Mouse (Mus musculus) ovary, postnatal 10 days (tissue): ENCODE measurements around the gene E2f3.

Experiments used
- DNase-seq: peaks from one replicate; pipeline ENCODE4 v3.0.0; 2022; ENCODE audit warnings: low spot score

Gene E2f3

DNA sequence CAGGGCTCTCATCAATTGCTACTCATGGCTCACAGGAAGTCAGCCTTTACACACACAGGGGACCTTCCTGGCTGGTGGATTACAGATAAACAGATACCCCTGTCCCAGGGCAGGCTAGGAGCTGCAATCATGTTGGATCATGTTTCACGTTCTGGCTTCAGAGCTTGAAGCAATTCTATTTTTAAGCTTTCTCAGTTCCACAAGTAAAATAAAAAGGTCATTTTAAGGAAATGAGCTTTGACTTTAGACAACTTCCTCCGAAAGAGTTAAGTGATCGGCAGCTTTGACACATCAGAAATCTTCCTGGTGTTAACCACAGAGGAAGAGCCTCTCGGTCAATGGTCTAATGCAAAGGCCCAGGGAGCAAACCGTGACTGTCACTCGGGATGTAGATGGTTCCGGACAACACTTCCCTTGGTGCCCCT, 6.7 kb downstream of the E2f3 start:
- no peak for DNase-seq

DNA sequence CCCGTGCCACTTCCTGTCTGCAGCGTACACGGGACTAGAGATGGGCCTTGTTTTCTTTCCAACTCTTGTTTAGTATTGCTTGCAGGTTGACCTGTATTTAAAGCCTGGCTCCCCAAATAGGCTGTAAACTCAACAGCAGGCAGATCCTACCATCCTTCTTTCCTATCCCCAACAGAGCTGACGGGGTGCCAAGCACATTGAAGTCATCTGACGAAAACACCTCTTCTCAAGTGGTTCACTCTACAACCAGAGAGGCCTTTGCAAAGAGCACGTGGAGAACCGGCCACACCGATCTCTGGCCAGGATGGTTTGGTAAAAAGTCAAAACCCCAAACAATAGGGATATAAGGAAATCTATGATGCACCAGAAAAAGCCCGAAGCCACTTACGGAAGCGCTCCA, 8.5 kb downstream of the E2f3 start:
- DNase-seq, result no peak

GRCm38 (mm10) chr13:29974066-29974465, 11.8 kb downstream of the E2f3 start:
- no peak for DNase-seq

GRCm38 (mm10) chr13:29973610-29974009, 12.3 kb downstream of the E2f3 start:
- no peak for DNase-seq

DNA sequence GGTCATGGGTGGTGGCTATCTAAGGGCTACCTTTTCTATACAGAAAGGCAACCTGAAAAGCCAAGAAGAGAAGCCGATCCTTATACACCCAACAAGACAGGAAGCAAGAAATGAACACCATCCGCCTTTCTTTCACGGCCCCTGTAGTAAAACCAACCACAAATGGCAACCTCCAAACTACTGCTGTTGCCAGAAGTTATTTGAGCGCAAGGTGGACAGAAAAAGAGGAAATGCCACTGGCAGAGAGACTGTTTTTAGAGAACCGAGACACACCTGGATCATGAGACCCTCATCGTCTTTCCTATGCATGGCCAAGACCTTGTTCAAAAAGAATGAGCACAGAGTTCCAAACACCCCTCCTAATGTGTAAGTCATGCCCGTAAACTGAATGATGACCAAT, 15.5 kb downstream of the E2f3 start:
- DNase-seq, result no peak

DNA sequence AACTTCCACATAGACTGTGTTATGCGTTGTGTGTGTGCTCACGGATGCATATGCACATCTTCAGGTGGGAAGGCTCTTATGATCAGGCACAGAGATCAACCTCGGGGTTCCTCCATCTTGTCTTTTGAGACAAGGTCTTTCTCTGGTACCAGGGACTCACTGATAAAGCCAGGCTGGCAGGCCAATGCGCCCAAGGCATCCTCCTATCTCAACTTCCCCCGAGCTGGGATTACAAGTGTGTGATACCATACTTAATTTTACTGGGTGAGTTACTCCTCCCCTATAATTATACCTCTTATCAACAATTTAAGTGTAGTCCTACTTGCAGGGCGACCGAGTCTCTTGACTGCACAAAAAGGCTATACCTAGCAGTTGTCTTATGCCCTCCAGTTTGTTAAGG, 17.2 kb downstream of the E2f3 start:
- no peak for DNase-seq

DNA sequence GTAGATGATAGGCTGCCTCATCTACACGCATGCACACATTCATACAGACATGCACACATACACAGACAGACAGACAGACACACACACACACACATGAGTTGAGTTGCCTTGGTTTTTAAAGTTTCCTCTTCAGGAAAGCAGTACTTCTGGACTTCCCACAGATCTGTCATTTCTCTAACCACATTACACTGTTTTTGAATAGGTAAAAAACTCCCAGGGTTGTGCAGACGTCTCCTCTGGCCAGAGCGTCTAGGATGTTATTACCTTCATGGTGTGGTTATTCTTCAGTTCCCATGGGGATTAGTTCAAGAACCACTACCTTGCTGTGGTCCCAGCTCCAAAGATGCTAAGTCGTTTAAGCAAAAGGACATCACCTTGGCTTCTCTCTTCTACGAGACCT, 18.5 kb downstream of the E2f3 start:
- no peak for DNase-seq

DNA sequence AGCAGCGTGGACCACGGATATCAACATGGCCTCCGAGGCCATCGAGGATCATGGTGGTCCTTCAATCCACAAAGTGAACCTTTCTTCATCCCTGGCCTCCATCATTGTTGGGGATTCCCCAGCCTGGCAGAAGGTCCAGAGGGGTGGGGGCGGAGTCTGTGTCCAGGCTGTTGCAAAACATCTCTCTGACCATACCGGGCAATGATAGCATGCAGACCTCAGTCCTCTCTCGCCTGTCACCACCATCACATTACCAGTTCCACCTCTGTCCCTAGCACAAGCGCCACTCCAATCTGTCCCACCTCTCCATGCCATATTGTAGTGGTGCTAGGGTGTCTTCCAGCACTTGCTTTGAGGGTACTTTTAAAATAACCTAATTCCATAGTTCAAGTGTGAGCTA, 18.9 kb downstream of the E2f3 start:
- DNase-seq, result no peak

DNA sequence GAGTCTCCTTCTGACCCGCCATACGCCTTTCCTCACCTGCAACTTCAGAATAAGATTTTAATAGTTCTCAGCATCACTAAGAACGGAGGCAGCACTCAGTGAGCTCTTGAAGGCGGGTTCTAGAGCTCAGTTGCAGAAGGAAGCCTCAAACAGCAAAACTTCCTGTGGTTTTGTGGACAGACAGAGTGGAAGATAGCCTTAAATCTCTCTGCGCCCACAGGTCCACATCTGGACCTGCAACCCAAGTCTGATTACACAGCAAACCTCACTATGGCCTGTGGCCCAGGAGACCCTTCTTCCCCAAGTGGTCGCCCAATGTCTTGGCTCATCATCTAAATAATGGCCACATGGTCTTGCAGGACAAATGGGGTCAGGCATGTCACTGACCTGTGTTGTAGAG, 21.8 kb downstream of the E2f3 start:
- no peak for DNase-seq

DNA sequence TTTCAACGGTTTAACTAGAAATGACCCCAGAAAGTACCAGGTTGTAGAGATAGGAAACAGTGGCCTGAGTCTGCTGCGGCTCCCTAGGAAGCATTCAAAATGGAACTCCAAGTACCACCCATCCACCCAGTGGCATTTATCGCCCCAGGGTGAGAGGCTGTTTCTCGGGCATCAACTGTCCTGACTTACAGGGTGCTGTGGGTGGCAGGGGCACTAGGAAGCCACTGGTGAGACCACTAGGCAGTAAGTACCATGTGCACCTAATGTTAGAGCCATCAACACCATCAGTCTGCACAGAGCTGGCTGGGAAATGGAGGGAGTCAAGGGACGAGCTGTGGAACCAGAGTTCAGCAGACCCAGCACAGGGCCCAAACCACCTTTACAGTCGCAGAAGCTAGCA, 25.4 kb downstream of the E2f3 start:
- DNase-seq, result no peak

DNA sequence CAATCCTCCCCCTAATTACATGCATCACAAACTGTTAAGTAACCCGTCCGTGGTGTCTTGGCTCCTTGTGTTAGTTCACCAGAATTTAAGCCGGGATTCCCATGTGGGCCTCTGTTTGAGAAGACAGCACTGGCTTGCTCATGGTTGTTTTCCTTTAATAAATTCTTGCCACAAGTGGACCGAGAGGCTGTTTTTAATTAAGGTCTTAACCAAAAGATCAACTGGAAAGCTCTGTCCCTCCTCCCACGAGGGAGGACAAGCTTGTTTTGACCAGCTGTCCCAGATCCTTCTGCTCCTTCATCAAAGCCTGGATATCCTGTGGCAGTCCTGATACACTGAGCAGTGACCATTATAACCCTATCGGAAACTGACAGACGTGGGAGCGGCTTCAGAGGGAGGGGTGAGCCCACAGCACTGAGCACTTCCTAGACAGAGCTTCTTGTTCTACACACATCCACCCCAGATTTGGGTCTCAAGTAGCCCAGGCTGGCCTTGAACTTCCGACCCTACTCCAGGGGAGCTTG, 28.1 kb downstream of the E2f3 start:
- no peak for DNase-seq

- DNase-seq, result no peak
These were observed 28.9 kb downstream of the E2f3 start for GRCm38 (mm10) chr13:29956821-29957421.

DNA sequence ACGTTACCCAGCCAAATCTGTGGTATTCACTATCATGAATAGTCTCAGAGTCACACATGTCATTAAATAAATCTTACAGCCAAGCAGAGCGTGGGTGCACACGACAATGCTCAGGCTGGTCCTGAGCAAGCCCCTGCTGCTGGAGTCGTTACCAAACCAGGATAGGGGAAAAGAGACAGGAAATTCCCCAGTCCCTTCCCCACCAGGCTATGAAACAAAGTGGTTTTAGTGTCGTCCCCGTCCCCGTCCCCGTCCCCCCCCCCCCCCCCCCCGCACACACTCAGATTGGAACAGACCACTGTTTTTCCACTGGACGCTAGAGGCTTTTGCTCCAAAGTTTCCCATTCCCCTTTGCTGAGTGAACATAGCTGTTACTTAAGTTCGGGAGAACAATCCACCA, 30.6 kb downstream of the E2f3 start:
- no peak for DNase-seq

DNA sequence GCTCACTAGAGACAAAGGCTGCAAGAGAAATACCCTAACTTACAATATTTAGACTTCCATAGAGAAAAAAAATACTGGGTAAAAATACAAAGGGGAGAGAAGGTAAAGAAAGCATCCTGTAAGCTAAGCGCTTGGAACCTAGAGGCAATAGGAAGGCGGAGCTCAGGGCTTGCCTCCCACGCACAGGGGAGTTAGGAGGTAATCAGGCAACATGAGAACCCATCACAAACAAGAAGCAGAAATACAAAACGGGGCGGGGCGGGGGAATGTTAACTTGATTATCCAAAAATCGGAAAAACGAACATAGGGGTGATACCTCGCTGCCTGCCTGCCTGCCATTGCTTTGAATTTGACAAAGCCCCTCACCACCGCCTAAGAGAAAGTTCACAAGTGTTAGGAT, 31.1 kb downstream of the E2f3 start:
- no peak for DNase-seq

DNA sequence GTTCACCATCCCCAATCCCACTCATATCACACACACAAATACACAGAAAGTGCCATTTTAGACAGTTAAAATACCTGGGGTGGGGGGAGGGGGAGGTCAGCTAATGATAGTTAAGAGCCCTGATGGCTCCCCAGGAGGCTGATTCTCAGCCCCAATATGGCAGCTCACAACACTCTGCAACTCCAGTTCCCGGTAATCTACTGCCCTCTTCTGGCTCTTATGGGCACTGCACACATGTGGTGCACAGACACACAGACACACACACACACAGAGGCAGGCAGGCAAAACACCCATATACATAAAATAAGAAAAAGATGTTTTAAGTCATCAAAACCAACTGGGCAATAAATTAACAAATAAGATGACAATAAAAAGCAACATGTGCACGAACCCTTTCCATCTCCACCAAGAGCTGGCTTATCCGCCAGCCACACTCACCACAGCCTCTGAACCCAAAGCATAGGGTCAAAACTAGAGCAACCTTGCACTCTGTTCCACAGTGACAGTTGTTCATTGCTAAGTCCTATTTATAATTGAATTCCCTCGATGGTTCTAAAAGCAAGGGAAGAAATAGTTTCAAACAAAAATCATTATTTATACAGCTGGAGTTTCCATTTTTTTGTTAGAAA, 32.3 kb downstream of the E2f3 start:
- no peak for DNase-seq

GRCm38 (mm10) chr13:29946045-29946444, 39.8 kb downstream of the E2f3 start:
- no peak for DNase-seq

DNA sequence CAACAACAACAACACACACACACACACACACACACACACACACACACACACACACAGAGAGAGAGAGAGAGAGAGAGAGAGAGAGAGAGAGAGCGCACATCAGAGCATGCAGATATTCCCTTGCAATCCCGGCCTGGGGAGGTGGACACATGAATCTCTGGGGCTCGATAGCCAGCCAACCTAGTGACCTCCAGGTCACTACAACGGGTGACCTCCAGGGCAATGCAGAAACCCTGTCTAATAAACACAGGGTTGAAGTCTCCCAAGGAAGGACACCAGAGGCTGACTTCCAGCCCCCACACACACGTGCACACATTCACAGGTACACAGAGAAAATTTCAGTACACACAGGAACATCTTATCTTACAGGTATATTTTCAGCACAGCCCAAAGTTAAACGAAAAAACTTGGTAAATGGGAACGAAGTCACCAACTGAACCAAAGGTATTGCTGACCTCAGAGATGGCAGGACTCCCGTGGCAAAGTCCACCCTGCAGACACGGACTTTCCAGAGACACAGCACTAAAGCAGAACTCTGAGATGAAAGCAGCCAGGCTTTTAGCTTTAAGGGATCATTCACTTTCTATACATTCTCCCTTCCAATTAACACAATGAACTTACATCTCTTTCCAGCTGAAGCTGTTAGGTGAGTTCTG, 40.8 kb downstream of the E2f3 start:
- DNase-seq, result no peak

- no peak for DNase-seq
These were observed 41.4 kb downstream of the E2f3 start for GRCm38 (mm10) chr13:29944493-29944892.

- no peak for DNase-seq
These were observed 42.3 kb downstream of the E2f3 start for GRCm38 (mm10) chr13:29943541-29944039.

DNA sequence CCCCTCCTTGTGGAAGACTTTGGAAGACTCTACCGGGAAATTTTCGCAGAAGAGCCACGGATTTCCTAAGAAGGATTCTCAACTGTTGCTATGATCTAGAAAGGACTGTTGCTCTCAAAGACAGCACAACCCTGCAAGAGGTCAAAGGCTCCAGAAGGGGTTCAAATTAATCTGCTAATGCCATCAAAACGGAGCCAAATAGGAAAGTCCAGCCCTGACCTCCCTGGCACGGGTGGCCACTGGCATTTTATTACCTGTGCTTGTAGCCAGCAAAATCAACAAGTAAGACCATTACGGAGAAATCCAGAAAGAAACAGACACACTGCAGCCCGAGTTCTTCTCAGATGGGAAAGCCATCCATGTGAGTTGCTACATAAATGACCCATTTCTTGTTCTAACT, 45.8 kb downstream of the E2f3 start:
- DNase-seq, result no peak

- no peak for DNase-seq
These were observed 46.5 kb downstream of the E2f3 start for GRCm38 (mm10) chr13:29939399-29939798.

DNA sequence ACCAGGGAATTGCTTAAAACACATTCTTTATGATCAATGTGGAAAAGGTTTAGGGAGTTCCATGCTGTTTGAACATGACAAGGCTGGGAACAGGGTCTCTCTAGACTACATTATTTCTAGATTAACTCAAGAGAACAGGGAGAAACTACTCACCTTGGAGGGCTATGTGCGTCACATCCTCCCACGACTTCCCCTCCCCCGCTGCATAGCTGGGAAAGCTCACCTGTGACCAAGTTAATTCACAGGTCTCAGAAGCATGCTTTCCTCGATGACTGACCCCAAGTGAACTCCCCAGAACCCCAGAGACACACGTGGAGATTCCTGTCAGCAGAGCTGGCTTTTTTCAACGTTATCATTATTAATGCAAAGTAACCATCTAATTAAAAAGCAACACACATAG, 47.1 kb downstream of the E2f3 start:
- no peak for DNase-seq

GRCm38 (mm10) chr13:29926168-29926567, 59.7 kb downstream of the E2f3 start:
- no peak for DNase-seq
